Mouse (Mus musculus) thymus, adult 2 months (tissue): ENCODE measurements around the gene Disc1. TPM values are rescaled to one million over a fixed set of nuclear protein-coding genes. Genes with fewer than 3 reads are reported as not detected.
A peak's percentile ranks its signal among the peaks of the same experiment; 100 is the strongest.

Experiments used
- DNase-seq: peaks from one replicate; pipeline ENCODE4 v3.0.0; 2021
- H3K27ac ChIP-seq: fragments of 200-500 bp; 2 replicates; pipeline ENCODE4 v1.5.1; 2012; ENCODE audit warnings: low read length, control low read depth; ENCODE audit not compliant: control insufficient read depth, insufficient read depth
- H3K27me3 ChIP-seq: fragments of 200-500 bp; 2 replicates; pipeline ENCODE4 v1.6.1; 2012; ENCODE audit warnings: mild to moderate bottlenecking, low read length, moderate library complexity, mixed read lengths; ENCODE audit not compliant: control insufficient read depth, insufficient read depth
- H3K36me3 ChIP-seq: fragments of 200-500 bp; 2 replicates; pipeline ENCODE4 v1.6.1; 2012; ENCODE audit warnings: mild to moderate bottlenecking, low read length, moderate library complexity; ENCODE audit not compliant: control insufficient read depth, insufficient read depth
- H3K4me1 ChIP-seq: fragments of 200-500 bp; replicated peaks from 2 replicates; pipeline ENCODE4 v1.6.1; 2012; ENCODE audit warnings: low read length; ENCODE audit not compliant: control insufficient read depth, insufficient read depth
- H3K4me3 ChIP-seq: fragments of 200-500 bp; 2 replicates; pipeline ENCODE4 v1.5.1; 2012; ENCODE audit warnings: mild to moderate bottlenecking, low read length, control low read depth, moderate library complexity; ENCODE audit not compliant: control insufficient read depth, insufficient read depth
- CTCF ChIP-seq: fragments of 200-500 bp; IDR thresholded peaks from 2 replicates; pipeline ENCODE4 v1.5.1; 2012; ENCODE audit warnings: mild to moderate bottlenecking, control low read depth, low read length, moderate library complexity, borderline replicate concordance; ENCODE audit not compliant: control insufficient read depth, poor library complexity, insufficient read depth; ENCODE audit errors: extremely low read depth
- POLR2A ChIP-seq: fragments of 200-500 bp; IDR thresholded peaks from 2 replicates; pipeline ENCODE4 v1.6.1; 2012; ENCODE audit warnings: mild to moderate bottlenecking, low read length, control low read depth, moderate library complexity; ENCODE audit not compliant: control insufficient read depth, poor library complexity, insufficient read depth; ENCODE audit errors: extremely low read depth
- WGBS: fragments of 180-500 bp; shearing (Covaris S2); methylation state at CpG from one replicate; pipeline ENCODE4 v1.1.7; 2018; 5-methylcytosine and 5-hydroxymethylcytosine counted together
- polyA plus RNA-seq: library from polyadenylated mRNA; depleted of rRNA; stranded (reverse); fragments of >200 nt; gene quantifications from 2 replicates; pipeline ENCODE4 v1.2.3, GENCODE M21; 2012

The Disc1 gene
- polyA plus RNA-seq, 1 experiment, result 0.74 TPM

- Histone ChIP-seq H3K36me3 (no peaks in the 10 kb centered on the region), H3K27me3 (no peaks in the 10 kb centered on the region), H3K4me3 (no peak overlapping the region), H3K4me1 (peaks cover 17% of the 10 kb centered on the region), H3K27ac (no peak overlapping the region)
- 29% methylated on average over 14 of the region's 14 CpGs for WGBS
- TF ChIP-seq CTCF (no peak), POLR2A (no peak)
- DNase-seq, result peak; percentile 33
Measured at GRCm38 (mm10) chr8:125226989-125227624, 173.1 kb downstream of the Disc1 start.

GRCm38 (mm10) chr8:125230526-125231131 is 176.6 kb downstream of the Disc1 start:
- no peak overlapping the region for H3K4me3 ChIP-seq
- DNase-seq, result no peak
- peaks cover 22% of the 10 kb centered on the region for H3K4me1 ChIP-seq
- H3K36me3 ChIP-seq, result no peaks in the 10 kb centered on the region
- TF ChIP-seq POLR2A, result no peak
- no peak for TF ChIP-seq CTCF
- 98% methylated on average over 5 of the region's 5 CpGs for WGBS
- H3K27me3 ChIP-seq, result no peaks in the 10 kb centered on the region
- H3K27ac ChIP-seq, result no peak overlapping the region

- 23% methylated on average over 9 of the region's 9 CpGs for WGBS
- Histone ChIP-seq H3K27me3 (no peaks in the 10 kb centered on the region), H3K4me1 (peaks cover 9% of the 10 kb centered on the region), H3K27ac (no peak overlapping the region), H3K36me3 (no peaks in the 10 kb centered on the region), H3K4me3 (no peak overlapping the region)
- peak; percentile 57 for DNase-seq
- TF ChIP-seq POLR2A (no peak), CTCF (no peak)
Measured at GRCm38 (mm10) chr8:125232724-125233123, 178.7 kb downstream of the Disc1 start.

GRCm38 (mm10) chr8:125235898-125236835 is 182.2 kb downstream of the Disc1 start:
- no peaks in the 10 kb centered on the region for H3K27me3 ChIP-seq
- TF ChIP-seq CTCF (no peak), POLR2A (no peak)
- peaks cover 5% of the 10 kb centered on the region for H3K4me1 ChIP-seq
- H3K27ac ChIP-seq, result no peak overlapping the region
- no peaks in the 10 kb centered on the region for H3K36me3 ChIP-seq
- no peak for DNase-seq
- H3K4me3 ChIP-seq, result no peak overlapping the region
- WGBS, result 91% methylated on average over 22 of the region's 22 CpGs

GRCm38 (mm10) chr8:125240763-125241162 is 186.8 kb downstream of the Disc1 start:
- H3K27ac ChIP-seq, result no peak overlapping the region
- H3K27me3 ChIP-seq, result no peaks in the 10 kb centered on the region
- no peaks in the 10 kb centered on the region for H3K36me3 ChIP-seq
- no peaks in the 10 kb centered on the region for H3K4me1 ChIP-seq
- TF ChIP-seq POLR2A (no peak), CTCF (no peak)
- 35% methylated on average over 4 of the region's 4 CpGs for WGBS
- DNase-seq, result no peak
- no peak overlapping the region for H3K4me3 ChIP-seq

- H3K27ac ChIP-seq, result no peak overlapping the region
- 90% methylated on average over 10 of the region's 10 CpGs for WGBS
- DNase-seq, result no peak
- no peaks in the 10 kb centered on the region for H3K4me1 ChIP-seq
- no peak overlapping the region for H3K4me3 ChIP-seq
- no peaks in the 10 kb centered on the region for H3K27me3 ChIP-seq
- H3K36me3 ChIP-seq, result no peaks in the 10 kb centered on the region
- no peak for TF ChIP-seq POLR2A
- no peak for TF ChIP-seq CTCF
Measured at GRCm38 (mm10) chr8:125242382-125242781, 188.4 kb downstream of the Disc1 start.
